Mouse (Mus musculus) neural tube, embryonic 14.5 days (tissue): ENCODE measurements around the gene Lrrc1. TPM values are rescaled to one million over a fixed set of nuclear protein-coding genes. Genes with fewer than 3 reads are reported as not detected.

Experiments
- ATAC-seq: fragments of 200-750 bp; cut with Nextera tagmentation; 2 replicates; pipeline ENCODE4 v1.8.0; 2017; ENCODE audit warnings: low read depth, mild to moderate bottlenecking, moderate TSS enrichment, moderate library complexity
- H3K27ac ChIP-seq: fragments of 300-500 bp; sonication (generic); 2 replicates; pipeline ENCODE4 v1.5.1; 2014; ENCODE audit warnings: low read depth, mild to moderate bottlenecking, control low read depth, low read length, moderate library complexity, mixed read lengths
- H3K27me3 ChIP-seq: fragments of 300-500 bp; sonication (generic); 2 replicates; pipeline ENCODE4 v1.6.1; 2014; ENCODE audit warnings: low read length; ENCODE audit not compliant: control insufficient read depth, insufficient read depth
- H3K36me3 ChIP-seq: fragments of 300-500 bp; sonication (generic); 2 replicates; pipeline ENCODE4 v1.6.1; 2014; ENCODE audit warnings: low read length, mixed read lengths; ENCODE audit not compliant: control insufficient read depth, insufficient read depth
- H3K4me1 ChIP-seq: fragments of 300-500 bp; sonication (generic); 2 replicates; pipeline ENCODE4 v1.6.1; 2014; ENCODE audit warnings: low read length; ENCODE audit not compliant: control insufficient read depth, insufficient read depth
- H3K4me2 ChIP-seq: fragments of 300-500 bp; sonication (generic); 2 replicates; pipeline ENCODE4 v1.6.1; 2014; ENCODE audit warnings: mild to moderate bottlenecking, low read depth, low read length, control low read depth
- H3K4me3 ChIP-seq: fragments of 300-500 bp; sonication (generic); 2 replicates; pipeline ENCODE4 v1.5.1; 2014; ENCODE audit warnings: low read depth, low read length, control low read depth, mixed read lengths
- H3K9ac ChIP-seq: fragments of 300-500 bp; sonication (generic); replicated peaks from 2 replicates; pipeline ENCODE4 v1.6.1; 2014; ENCODE audit warnings: low read depth, mild to moderate bottlenecking, control low read depth, low read length, mixed read lengths
- H3K9me3 ChIP-seq: fragments of 300-500 bp; sonication (generic); 2 replicates; pipeline ENCODE4 v1.6.1; 2016; ENCODE audit warnings: low read length; ENCODE audit not compliant: control insufficient read depth
- WGBS: fragments of 180-500 bp; shearing (Covaris S2); extraction: QIAGEN DNeasy Blood & Tissue Kit; methylation state at CpG from one replicate; pipeline ENCODE4 v1.1.7; 2014; 5-methylcytosine and 5-hydroxymethylcytosine counted together
- polyA plus RNA-seq: library from polyadenylated mRNA; unstranded; fragments of >200 nt; fragmentation: Nextera tagmentation; extraction: Ambion mirVana; gene quantifications from 2 replicates; pipeline ENCODE4 v1.2.1, GENCODE M21; 2014

The Lrrc1 gene
- 5.7 and 7.9 TPM in 2 replicates for polyA plus RNA-seq

DNA sequence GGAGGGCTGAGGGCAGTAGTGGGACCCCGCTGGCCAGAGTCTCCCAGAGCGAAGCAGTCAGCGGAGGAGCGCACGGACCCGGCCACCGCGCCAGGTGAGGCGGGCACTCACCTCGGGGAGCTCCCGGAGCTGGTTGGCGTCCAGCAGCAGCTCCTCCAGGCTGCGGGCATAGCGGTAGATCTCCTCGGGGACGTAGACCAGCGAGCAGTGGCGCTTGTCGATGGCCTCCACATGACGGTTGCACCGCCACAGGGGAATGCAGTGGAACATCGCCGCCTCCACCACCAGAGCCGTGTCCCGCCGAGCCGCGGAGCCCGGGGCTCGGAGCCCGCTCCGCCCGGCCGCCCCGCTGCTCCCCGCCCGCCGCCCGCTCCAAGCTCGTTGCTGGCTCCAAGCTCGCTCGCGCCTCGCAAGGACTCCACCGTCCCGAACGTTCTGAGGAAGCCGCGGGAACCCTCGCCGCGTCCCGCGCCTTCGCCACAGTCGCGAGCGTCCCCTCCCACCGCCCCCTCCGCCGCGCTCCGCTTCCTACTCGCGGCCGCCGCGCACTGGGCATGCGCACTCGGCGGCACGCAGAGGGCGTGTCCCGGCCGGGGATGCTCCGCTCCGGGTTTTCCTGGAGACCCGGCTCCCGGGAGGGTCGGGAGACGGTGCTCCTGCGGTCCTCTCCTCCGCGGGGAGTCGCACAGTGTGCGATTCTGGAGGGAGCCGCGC is at the start of gene Lrrc1:
Lrrc1 (minus strand) TSS at position 517 of the 714 bp plus-strand sequence.
- Histone ChIP-seq H3K27ac (peak within 1 kb of the TSS; percentile 73; the same call in 1 of the 2 replicates), H3K4me2 (peak within 1 kb of the TSS; percentile 99), H3K9me3 (no peaks in the 10 kb centered on the region), H3K9ac (peak within 1 kb of the TSS; percentile 75), H3K27me3 (no peaks in the 10 kb centered on the region; the same call in 1 of the 2 replicates), H3K4me3 (peak within 1 kb of the TSS; percentile 69), H3K4me1 (peaks cover 8% of the 10 kb centered on the region), H3K36me3 (no peaks in the 10 kb centered on the region)
- WGBS = under 1% methylated on average over 68 of the region's 88 CpGs
- ATAC-seq = peak; percentile 91

DNA sequence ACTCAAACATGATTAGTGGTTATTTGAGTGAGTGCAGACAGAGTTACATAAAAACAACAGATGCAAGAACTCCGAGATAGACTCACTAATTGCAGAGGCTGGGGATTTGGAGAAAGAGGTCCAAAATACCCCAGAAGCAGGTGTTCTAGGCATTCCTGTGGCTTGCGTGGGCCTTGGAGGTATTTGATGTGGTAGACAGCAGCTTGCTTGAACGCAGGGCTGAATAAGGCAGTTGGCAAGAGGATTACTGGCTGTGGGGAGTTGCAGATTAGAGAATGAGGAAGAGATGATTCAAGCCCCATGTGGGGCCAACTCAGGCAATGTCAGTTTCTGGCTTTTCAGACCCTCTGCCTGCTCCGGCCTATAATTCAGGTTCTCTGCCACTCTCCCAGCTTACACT is 47.8 kb upstream of the Lrrc1 start:
- no peak overlapping the region for H3K4me3 ChIP-seq
- no peak overlapping the region for H3K4me2 ChIP-seq
- H3K9me3 ChIP-seq = no peaks in the 10 kb centered on the region
- WGBS = 72% methylated on average over 4 of the region's 4 CpGs
- no peaks in the 10 kb centered on the region for H3K4me1 ChIP-seq
- H3K36me3 ChIP-seq = no peaks in the 10 kb centered on the region
- H3K9ac ChIP-seq = no peak overlapping the region
- no peaks in the 10 kb centered on the region for H3K27me3 ChIP-seq
- ATAC-seq = no peak
- H3K27ac ChIP-seq = no peak overlapping the region

DNA sequence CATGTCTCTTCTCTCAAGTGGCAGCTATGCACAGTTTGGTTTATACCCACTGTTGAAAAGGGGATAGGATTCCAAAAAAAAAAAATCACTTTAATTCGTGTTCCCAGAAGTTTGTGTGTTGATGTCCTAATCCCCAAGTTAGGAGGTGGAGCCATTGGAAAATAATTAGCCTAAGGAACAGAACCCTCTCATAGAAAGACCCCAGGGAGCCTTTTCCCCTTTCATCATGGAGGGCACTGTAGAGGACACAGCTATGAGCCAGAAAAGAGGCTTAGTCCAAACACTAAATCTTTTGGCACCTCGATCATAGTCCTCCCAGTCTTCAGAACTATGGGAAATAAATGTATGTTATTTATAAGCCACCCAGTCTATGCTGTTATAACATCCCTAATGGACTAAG is 44.8 kb upstream of the Lrrc1 start:
- no peak overlapping the region for H3K4me3 ChIP-seq
- H3K27ac ChIP-seq = no peak overlapping the region
- no peaks in the 10 kb centered on the region for H3K27me3 ChIP-seq
- 55% methylated on average over 2 of the region's 2 CpGs for WGBS
- no peak overlapping the region for H3K9ac ChIP-seq
- ATAC-seq = no peak
- H3K9me3 ChIP-seq = no peaks in the 10 kb centered on the region
- no peaks in the 10 kb centered on the region for H3K4me1 ChIP-seq
- no peak overlapping the region for H3K4me2 ChIP-seq
- no peaks in the 10 kb centered on the region for H3K36me3 ChIP-seq

DNA sequence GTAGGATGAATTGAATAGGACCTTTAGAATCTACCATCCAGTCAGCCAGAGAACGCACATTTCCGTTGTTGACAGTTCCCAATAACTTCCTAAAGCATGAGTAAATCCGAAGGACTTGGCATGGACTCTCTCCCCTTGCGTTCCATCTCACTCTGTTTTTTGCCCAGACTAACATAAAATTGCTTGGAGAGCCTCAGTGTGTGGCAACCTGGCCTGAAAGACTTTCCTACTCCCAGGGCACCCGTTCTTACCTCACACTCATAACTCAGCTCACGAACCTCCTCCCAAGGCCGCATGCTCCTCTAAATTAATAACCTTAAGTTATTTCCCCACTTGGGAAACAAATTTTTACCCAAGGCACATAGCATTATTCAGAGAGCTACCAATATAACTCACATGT is 42.9 kb upstream of the Lrrc1 start:
- Histone ChIP-seq H3K27me3 (no peaks in the 10 kb centered on the region), H3K36me3 (no peaks in the 10 kb centered on the region), H3K4me3 (no peak overlapping the region), H3K27ac (no peak overlapping the region), H3K9ac (no peak overlapping the region), H3K9me3 (no peaks in the 10 kb centered on the region), H3K4me2 (no peak overlapping the region), H3K4me1 (no peaks in the 10 kb centered on the region)
- ATAC-seq = no peak
- 81% methylated on average over 7 of the region's 7 CpGs for WGBS

DNA sequence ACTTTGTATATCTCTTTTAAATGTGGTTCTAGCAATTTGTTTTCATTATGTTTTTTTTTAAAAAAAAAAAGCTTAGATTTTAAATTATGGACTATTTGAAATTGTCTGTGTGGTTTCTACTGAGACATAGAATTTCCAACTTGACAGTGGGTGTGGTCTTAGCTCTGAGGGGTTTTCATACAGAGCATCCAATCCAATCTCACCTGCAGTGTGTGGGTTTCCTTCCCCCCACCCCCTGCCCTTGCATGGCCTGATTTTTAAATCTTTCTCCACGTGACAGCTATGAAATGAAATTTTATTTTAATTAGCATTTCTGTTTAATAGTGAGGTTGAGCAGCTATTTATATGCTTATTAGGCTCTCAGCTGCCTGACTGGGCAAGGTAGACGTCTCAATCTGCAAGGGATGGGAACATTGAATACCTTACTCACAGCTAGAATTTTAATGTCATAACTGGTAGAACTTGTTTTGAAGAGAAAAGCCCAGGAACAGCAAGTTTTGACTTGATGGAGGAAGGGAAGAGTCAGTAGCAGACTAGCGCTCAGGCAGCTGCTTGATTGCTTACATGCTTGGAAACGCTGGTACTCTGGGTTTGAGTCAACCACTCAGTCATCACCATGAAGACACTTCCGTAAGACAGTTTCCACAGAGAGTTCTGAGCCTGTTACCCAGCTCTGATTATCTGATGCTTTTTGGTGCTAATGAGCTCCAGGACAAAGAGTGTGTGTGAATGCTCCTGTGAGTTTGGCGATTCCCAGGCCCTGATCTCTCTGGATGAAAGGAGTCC is 42.3 kb upstream of the Lrrc1 start:
- H3K9ac ChIP-seq = no peak overlapping the region
- no peak overlapping the region for H3K4me2 ChIP-seq
- no peaks in the 10 kb centered on the region for H3K27me3 ChIP-seq
- no peaks in the 10 kb centered on the region for H3K36me3 ChIP-seq
- H3K27ac ChIP-seq = no peak overlapping the region
- no peak for ATAC-seq
- H3K4me1 ChIP-seq = no peaks in the 10 kb centered on the region
- no peaks in the 10 kb centered on the region for H3K9me3 ChIP-seq
- no peak overlapping the region for H3K4me3 ChIP-seq
- 60% methylated on average over 6 of the region's 6 CpGs for WGBS

DNA sequence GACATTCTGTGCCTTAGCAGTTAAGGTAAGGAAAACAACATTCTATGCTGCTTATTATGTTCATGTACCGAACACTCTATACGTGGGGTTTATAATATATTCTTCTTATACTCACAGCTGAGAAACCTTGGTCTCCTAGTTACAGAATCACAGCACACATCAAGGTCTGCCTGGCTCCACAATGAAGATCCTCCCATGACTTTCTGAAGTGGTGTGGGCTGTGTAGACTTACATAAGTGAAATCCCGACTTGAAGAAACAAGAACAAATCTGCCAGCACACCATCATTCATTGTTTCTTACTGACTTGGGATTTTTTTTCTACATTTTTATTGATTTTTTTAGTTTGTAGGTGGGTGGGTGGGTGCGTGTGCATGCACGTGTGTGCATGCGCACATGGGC is 40.1 kb upstream of the Lrrc1 start:
- ATAC-seq = no peak

DNA sequence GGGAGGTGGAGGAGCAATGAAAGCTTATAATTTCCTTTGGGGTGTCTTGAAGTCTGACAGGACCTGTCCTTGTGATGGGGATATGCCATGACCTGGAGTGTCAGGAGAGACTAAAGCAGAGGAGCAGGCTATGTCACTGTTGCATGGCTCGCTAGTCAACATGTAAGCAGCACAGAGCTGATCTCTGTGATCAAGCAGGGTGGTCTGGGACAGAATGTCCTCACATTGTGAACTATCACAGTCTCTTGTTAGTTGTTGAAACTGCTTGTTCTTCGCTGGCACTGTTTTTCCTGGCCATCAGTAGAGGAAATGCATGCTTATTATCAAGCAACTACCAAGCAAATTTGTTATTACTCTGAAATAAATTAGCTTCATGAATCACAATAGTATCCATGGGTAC is 38.6 kb upstream of the Lrrc1 start:
- H3K36me3 ChIP-seq = no peaks in the 10 kb centered on the region
- no peak for ATAC-seq
- H3K9me3 ChIP-seq = no peaks in the 10 kb centered on the region
- H3K4me3 ChIP-seq = no peak overlapping the region
- no peak overlapping the region for H3K9ac ChIP-seq
- H3K4me2 ChIP-seq = no peak overlapping the region
- no peaks in the 10 kb centered on the region for H3K4me1 ChIP-seq
- no peak overlapping the region for H3K27ac ChIP-seq
- WGBS = 89% methylated on average over 2 of the region's 2 CpGs
- no peaks in the 10 kb centered on the region for H3K27me3 ChIP-seq

More for the DNA sequence above, 40.1 kb upstream of the Lrrc1 start:
- no peaks in the 10 kb centered on the region for H3K9me3 ChIP-seq
- H3K27ac ChIP-seq = no peak overlapping the region
- no peak overlapping the region for H3K9ac ChIP-seq
- no peak overlapping the region for H3K4me3 ChIP-seq
- H3K4me2 ChIP-seq = no peak overlapping the region
- H3K27me3 ChIP-seq = no peaks in the 10 kb centered on the region
- no peaks in the 10 kb centered on the region for H3K4me1 ChIP-seq
- no peaks in the 10 kb centered on the region for H3K36me3 ChIP-seq
- 98% methylated on average over 6 of the region's 6 CpGs for WGBS

DNA sequence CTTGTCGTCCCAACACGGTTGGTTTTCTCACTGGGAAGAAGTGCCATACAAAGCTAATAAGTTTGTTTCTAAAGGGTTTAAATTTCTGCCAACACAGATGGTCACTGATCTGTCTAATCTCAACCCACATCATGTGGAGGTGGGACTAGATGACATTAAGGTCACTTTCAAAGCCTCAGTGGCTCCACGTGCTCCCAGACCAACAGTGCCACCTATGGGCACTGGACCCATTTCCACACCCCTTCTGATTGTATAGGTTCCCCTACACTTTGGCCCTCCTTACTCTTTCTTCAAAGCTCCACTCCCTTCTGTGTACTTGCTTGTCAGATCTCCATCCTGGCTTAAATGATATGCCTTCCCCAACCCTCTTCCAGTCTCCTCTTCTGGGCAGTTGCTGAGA is 35.2 kb upstream of the Lrrc1 start:
- 76% methylated on average over 3 of the region's 3 CpGs for WGBS
- Histone ChIP-seq H3K4me3 (no peak overlapping the region), H3K9me3 (no peaks in the 10 kb centered on the region), H3K27ac (no peak overlapping the region), H3K9ac (no peak overlapping the region), H3K4me2 (no peak overlapping the region), H3K4me1 (no peaks in the 10 kb centered on the region), H3K36me3 (no peaks in the 10 kb centered on the region), H3K27me3 (no peaks in the 10 kb centered on the region)
- no peak for ATAC-seq

DNA sequence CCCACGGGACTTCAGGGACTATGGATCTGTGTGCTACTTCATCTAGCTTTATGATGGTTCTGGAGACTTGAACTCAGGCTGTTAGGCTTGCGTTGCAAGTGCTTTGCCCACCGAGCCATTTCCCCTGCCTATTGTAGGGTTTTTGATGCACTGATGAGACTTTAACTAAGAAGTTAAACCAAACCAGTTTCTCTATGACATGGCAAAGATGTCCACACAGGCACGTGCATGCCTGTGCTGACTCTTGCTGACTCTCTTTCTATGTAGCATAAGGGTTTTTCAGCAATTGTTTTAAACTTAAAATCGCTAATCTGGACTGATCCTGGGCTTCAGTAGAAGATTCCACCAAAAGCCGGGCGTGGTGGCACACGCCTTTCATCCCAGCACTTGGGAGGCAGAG is 33.3 kb upstream of the Lrrc1 start:
- Histone ChIP-seq H3K9ac (no peak overlapping the region), H3K9me3 (no peaks in the 10 kb centered on the region), H3K4me2 (no peak overlapping the region), H3K27ac (no peak overlapping the region), H3K4me3 (no peak overlapping the region), H3K36me3 (no peaks in the 10 kb centered on the region), H3K27me3 (no peaks in the 10 kb centered on the region), H3K4me1 (no peaks in the 10 kb centered on the region)
- ATAC-seq = no peak
- 93% methylated on average over 8 of the region's 8 CpGs for WGBS
